Comparison of ENCODE assay signal across 8 mouse cellular contexts in genomic region chr12:78906707-78907162, GRCm38 (mm10). TPM values are rescaled to one million over a fixed set of nuclear protein-coding genes. Genes with fewer than 3 reads are reported as not detected.
A peak's percentile ranks its signal among the peaks of the same experiment; 100 is the strongest.
DNase-seq lines count a peak whose midpoint lies in the region; ATAC-seq lines count a peak whose summit lies in the region.

Gene Plek2 (minus strand): TSS chr12:78906964.

- H3K4me3 ChIP-seq in embryonic facial prominence, embryonic 14.5 days (ENCODE audit: low read depth, low read length): peak within 1 kb of the TSS; percentile 47
- H3K4me3 ChIP-seq in limb, embryonic 11.5 days (ENCODE audit: low read depth, low read length): peak within 1 kb of the TSS; percentile 40
- peak within 1 kb of the TSS; percentile 41 for H3K4me3 ChIP-seq in midbrain, embryonic 11.5 days (ENCODE audit: low read depth, low read length)

- H3K4me2 ChIP-seq in embryonic facial prominence, embryonic 14.5 days (ENCODE audit: low read depth, low read length): peak within 1 kb of the TSS; percentile 92
- peak within 1 kb of the TSS; percentile 86 for H3K4me2 ChIP-seq in limb, embryonic 11.5 days (ENCODE audit: low read depth, severe bottlenecking)
- H3K4me2 ChIP-seq in midbrain, embryonic 11.5 days: peak within 1 kb of the TSS; percentile 82

- ATAC-seq in embryonic facial prominence, embryonic 14.5 days (ENCODE audit: low read depth): peak; percentile 30; the same call in 1 of the 2 replicates
- ATAC-seq in limb, embryonic 11.5 days (ENCODE audit: insufficient number of reproducible peaks, low FRiP score, low TSS enrichment, low read depth): no peak
- peak; percentile 74 for ATAC-seq in midbrain, embryonic 11.5 days (ENCODE audit: low FRiP score)

- peaks cover 5% of the 10 kb centered on the region; the same call in 1 of the 2 replicates for H3K9me3 ChIP-seq in embryonic facial prominence, embryonic 14.5 days (ENCODE audit: control insufficient read depth, low read length)
- no peaks in the 10 kb centered on the region for H3K9me3 ChIP-seq in limb, embryonic 11.5 days (ENCODE audit: control insufficient read depth, low read length)
- no peaks in the 10 kb centered on the region; the same call in 1 of the 2 replicates for H3K9me3 ChIP-seq in midbrain, embryonic 11.5 days (ENCODE audit: control insufficient read depth, low read length)

- H3K27me3 ChIP-seq in embryonic facial prominence, embryonic 14.5 days (replicated peaks; ENCODE audit: control insufficient read depth, insufficient read depth, low read length): peaks cover 36% of the 10 kb centered on the region
- peaks cover 18% of the 10 kb centered on the region for H3K27me3 ChIP-seq in limb, embryonic 11.5 days (ENCODE audit: control insufficient read depth, insufficient read depth, low read length)
- H3K27me3 ChIP-seq in midbrain, embryonic 11.5 days (ENCODE audit: control insufficient read depth, insufficient read depth, low read length): peaks cover 32% of the 10 kb centered on the region

- H3K36me3 ChIP-seq in embryonic facial prominence, embryonic 14.5 days (ENCODE audit: control insufficient read depth, insufficient read depth, low read length): no peaks in the 10 kb centered on the region
- H3K36me3 ChIP-seq in limb, embryonic 11.5 days (ENCODE audit: control insufficient read depth, insufficient read depth, low read length): no peaks in the 10 kb centered on the region
- no peaks in the 10 kb centered on the region for H3K36me3 ChIP-seq in midbrain, embryonic 11.5 days (ENCODE audit: control insufficient read depth, insufficient read depth, low read length)

- peak within 1 kb of the TSS; percentile 58 for H3K9ac ChIP-seq in embryonic facial prominence, embryonic 14.5 days (ENCODE audit: low read depth, low read length)
- peak within 1 kb of the TSS; percentile 35; the same call in 1 of the 2 replicates for H3K9ac ChIP-seq in limb, embryonic 11.5 days (ENCODE audit: low read length)
- peak within 1 kb of the TSS; percentile 54 for H3K9ac ChIP-seq in midbrain, embryonic 11.5 days (ENCODE audit: low read length)

- no peak within 1 kb of the TSS for H3K27ac ChIP-seq in embryonic facial prominence, embryonic 14.5 days (replicated peaks; ENCODE audit: low read depth, low read length)
- no peak within 1 kb of the TSS for H3K27ac ChIP-seq in limb, embryonic 11.5 days (replicated peaks; ENCODE audit: low read depth, low read length)
- H3K27ac ChIP-seq in midbrain, embryonic 11.5 days (ENCODE audit: low read depth, low read length): no peak within 1 kb of the TSS

- DNase-seq in CD4-positive, CD25-positive, alpha-beta regulatory T cell, adult 2 months (ENCODE audit: low read depth, low spot score): peak; percentile 68
- DNase-seq in adrenal gland, postnatal 25 days: peak; percentile 81
- DNase-seq in embryonic facial prominence, embryonic 14.5 days (ENCODE audit: low spot score): peak; percentile 57
- DNase-seq in heart, postnatal 4 days: peak; percentile 78
- peak; percentile 74 for DNase-seq in limb, embryonic 11.5 days (ENCODE audit: low spot score)
- DNase-seq in midbrain, embryonic 11.5 days (ENCODE audit: low spot score, missing footprints): peak; percentile 91
- peak; percentile 68 to 74 for DNase-seq in spleen, postnatal 36 days (ENCODE audit: low spot score in 2 of 2)
- DNase-seq in frontal cortex, adult 2 months (ENCODE audit: extremely low spot score in 1 of 2, low spot score in 1 of 2): no peak

- peaks cover 7% of the 10 kb centered on the region; the same call in 1 of the 2 replicates for H3K4me1 ChIP-seq in embryonic facial prominence, embryonic 14.5 days (ENCODE audit: control insufficient read depth, insufficient read depth, low read length)
- H3K4me1 ChIP-seq in limb, embryonic 11.5 days (ENCODE audit: control insufficient read depth, insufficient read depth, low read length): peaks cover 4% of the 10 kb centered on the region; the same call in 1 of the 2 replicates
- peaks cover 10% of the 10 kb centered on the region for H3K4me1 ChIP-seq in midbrain, embryonic 11.5 days (ENCODE audit: control insufficient read depth, insufficient read depth, low read length)

- WGBS in embryonic facial prominence, embryonic 14.5 days: 4% methylated on average over 25 of the region's 38 CpGs
- 3% methylated on average over 38 of the region's 38 CpGs for WGBS in limb, embryonic 11.5 days
- 2% methylated on average over 38 of the region's 38 CpGs for WGBS in midbrain, embryonic 11.5 days

RNA-seq across cellular contexts. Expression of gene Plek2, which starts in this region (rescaled TPM):
- total RNA-seq in adrenal gland, postnatal 25 days (2021): not detected in 2 replicates
- 5.9 and 6.6 TPM in 2 replicates for polyA plus RNA-seq in embryonic facial prominence, embryonic 14.5 days (2014; fragmentation: Nextera tagmentation; extraction: Ambion mirVana)
- under 1 TPM; 0.45 to 0.54 TPM for total RNA-seq in heart, postnatal 4 days (2021)
- 3.4 and 3.6 TPM in 2 replicates for polyA plus RNA-seq in limb, embryonic 11.5 days (2014; fragmentation: Nextera tagmentation; extraction: Ambion mirVana)
- polyA plus RNA-seq in midbrain, embryonic 11.5 days (2014; fragmentation: Nextera tagmentation; extraction: Ambion mirVana): 2.9 and 3.9 TPM in 2 replicates
- polyA plus RNA-seq in frontal cortex, adult 2 months (2012; rRNA removed): 0.14 and 0.17 TPM in 2 replicates

Comparison
In these comparisons a context has a peak if more than half of its experiments do, and no peak if none do; other contexts are left out.
1. Peak in DNase-seq in adrenal gland, postnatal 25 days; RNA of the gene not detected or under 1 TPM.
2. Peak in DNase-seq in heart, postnatal 4 days; RNA of the gene not detected or under 1 TPM.
3. DNase-seq: peak in CD4-positive, CD25-positive, alpha-beta regulatory T cell, adult 2 months (single experiment), embryonic facial prominence, embryonic 14.5 days (single experiment), limb, embryonic 11.5 days (single experiment), midbrain, embryonic 11.5 days (single experiment) and spleen, postnatal 36 days (2 of 2); none in frontal cortex, adult 2 months (0 of 2).
4. Peak in every context shown above with its lines, with median percentiles within 50 percentile points of each other: H3K4me2 ChIP-seq, H3K4me3 ChIP-seq and H3K9ac ChIP-seq.